Mouse (Mus musculus): Measurements from ENCODE around the gene Des.

The Des gene

DNA sequence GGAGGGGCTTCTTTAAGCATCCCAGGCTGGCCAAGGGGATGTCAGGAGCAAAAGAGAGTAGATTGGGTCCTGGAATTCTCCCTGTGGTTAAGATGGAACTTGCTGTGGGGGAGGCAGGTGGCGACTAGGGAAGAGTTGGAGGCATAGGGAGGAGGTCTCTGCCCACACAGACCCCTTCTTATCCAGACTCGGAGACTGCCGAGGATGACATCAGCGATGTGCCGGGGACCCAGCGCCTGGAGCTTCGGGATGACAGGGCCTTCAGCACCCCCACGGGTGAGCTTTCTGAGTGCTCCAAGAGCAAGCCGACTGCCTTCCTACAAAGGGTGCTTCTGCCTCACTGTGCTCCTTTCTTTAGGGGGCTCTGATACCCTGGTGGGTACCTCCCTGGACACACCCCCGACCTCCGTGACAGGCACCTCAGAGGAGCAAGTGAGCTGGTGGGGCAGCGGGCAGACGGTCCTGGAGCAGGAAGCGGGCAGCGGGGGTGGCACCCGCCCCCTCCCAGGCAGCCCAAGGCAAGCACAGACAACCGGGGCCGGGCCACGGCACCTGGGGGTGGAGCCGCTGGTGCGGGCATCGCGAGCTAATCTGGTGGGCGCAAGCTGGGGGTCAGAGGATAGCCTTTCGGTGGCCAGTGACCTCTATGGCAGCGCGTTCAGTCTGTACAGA is 24.5 kb downstream of the Des start:
- peak in 1 of 2 experiments; percentile 20 for DNase-seq (ENCODE audit: low spot score in 2 of 2)

DNA sequence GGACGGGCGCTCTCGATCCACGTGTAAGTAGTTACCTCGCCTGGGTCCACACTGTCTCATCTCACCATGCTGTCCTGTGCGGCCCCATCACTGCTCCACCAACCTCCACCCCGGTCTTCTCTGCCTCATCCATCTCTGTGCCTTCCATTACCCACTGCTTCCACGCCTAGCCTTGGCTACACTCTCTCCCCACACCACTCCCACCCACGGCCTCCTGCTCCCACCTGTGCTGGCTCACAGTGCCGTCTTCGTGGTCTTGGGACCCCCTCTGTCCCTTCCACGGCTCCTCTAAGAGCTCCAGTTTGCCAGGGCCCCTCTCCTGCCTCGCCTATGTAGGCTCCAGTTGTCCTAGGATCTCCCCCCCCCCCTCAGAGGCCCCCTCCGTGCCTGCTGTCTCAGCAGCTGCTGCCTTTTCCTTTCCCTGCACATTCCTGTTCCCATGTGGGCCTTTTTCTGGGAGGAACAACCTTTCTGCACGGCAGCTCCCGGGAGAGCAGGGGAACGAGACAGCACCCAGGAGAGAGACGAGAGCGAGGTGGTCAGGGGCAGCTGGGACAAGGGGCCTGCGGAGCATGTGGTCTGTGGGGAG is 25.1 kb downstream of the Des start:
- no peak for DNase-seq (ENCODE audit: low spot score in 2 of 2)

DNA sequence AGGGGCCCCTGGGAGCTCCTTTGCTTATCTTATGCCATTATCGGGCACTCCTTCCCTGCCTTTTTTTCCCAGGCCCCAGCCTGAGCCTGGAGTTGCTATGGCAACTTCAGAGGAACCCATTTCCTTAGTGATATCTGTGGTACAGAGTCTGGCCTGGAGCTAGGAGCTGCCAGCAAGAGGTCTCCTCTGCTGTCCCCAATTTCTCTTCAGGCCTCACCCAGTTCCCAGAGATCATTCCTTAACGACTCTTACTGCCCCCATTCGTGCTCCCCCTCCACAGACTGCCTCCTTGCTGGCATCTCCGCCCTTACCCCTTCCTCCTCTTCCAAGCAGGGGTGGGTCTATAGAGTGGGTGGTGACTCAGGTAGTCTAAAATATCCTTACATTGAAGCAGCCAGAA is 26.0 kb downstream of the Des start:
- no peak for DNase-seq (ENCODE audit: low spot score in 2 of 2)

DNA sequence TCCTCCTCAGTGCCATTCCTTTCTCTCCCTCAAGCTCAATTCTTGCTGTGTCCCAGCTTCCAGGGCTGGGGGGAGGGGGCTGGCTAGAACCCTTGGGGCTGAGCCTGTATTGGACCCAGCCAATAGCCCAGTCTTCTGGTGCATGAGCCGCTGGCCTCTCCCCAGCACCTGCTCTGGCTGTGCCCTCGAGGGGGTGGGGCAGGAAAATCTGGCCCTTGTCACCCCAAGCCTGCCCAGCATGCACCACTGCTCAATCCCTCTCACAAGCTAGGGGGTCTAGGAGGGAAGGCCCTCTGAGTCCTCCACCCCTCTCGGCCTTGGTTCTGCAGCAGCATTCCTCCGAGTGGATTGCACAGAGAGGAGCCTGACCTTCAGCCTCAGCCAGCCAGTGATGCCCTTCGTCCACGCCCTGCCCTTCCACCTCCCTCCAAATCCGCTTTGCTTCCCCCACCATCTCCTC is 27.4 kb downstream of the Des start:
- no peak for DNase-seq (ENCODE audit: low spot score in 2 of 2)

DNA sequence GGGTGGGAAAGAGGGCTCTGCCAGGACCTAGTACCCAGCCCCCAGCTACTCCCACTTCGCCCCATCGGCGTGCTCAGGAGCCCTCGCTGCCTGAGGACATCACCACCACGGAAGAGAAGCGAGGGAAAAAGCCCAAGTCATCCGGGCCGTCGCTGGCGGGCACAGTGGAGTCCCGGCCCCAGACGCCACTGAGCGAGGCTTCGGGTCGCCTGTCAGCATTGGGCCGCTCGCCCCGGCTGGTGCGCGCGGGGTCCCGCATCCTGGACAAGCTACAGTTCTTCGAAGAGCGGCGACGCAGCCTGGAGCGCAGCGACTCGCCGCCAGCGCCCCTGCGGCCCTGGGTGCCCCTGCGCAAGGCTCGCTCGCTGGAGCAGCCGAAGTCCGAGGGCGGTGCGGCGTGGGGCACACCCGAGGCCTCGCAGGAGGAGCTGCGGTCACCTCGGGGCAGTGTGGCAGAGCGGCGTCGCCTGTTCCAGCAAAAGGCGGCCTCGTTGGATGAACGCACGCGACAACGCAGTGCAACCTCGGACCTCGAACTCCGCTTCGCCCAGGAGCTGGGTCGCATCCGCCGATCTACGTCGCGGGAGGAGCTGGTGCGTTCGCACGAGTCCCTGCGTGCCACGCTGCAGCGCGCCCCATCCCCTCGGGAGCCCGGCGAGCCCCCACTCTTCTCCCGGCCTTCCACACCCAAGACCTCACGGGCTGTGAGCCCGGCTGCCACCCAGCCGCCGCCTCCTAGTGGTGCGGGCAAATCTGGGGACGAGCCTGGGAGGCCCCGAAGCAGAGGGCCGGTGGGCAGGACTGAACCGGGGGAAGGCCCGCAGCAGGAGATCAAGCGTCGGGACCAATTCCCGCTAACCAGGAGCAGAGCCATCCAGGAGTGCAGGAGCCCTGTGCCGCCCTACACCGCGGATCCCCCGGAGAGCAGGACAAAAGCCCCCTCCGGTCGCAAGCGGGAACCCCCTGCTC is 28.1 kb downstream of the Des start:
- no peak for DNase-seq (ENCODE audit: low spot score in 2 of 2)

DNA sequence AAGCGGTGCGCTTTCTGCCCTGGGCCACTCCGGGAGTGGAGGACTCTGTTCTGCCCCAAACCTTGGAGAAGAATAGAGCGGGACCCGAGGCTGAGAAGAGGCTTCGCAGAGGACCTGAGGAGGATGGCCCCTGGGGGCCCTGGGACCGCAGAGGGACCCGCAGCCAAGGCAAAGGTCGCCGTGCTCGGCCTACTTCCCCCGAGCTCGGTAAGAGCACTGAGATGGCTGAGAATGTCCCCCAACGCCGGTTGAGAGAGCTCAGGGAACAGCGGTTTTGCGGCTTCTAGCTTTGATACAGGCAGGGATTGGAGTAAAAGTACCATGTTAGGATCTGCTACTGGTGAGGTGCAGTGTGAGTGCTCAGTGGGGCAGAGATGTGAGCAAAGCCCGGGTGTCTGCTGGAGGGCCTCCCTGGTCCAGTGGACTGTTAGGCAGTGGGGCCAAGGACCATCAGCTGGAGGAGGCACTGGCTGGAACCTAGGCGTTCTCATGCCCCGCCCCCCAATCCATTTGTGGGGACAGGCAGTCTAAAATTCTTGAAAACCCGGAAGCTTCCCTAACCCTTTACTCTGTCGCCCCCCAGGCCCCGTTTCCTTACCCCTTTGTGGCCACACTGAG is 28.9 kb downstream of the Des start:
- DNase-seq (ENCODE audit: low spot score in 2 of 2): no peak

DNA sequence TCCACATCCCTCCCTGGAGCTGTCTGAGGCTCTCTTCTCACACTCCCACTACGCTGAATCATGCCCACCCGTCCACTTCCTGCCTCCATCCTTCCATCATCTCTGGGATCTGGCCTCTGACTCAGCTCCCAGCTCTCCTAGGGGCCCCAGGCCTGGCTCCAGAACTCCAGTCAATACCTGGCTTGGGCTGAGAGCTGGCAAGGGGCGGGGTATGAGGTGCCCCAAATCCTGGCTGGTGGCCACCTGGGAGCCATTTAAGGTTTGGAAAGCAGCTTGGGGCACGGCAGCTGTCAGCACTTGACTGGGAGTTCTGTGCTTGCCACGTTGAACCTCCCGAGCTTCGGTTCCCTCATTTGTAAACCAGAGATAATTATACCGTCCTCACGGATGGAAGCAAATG is 33.0 kb downstream of the Des start:
- peak in 1 of 2 experiments; percentile 25 for DNase-seq (ENCODE audit: low spot score in 2 of 2)

DNA sequence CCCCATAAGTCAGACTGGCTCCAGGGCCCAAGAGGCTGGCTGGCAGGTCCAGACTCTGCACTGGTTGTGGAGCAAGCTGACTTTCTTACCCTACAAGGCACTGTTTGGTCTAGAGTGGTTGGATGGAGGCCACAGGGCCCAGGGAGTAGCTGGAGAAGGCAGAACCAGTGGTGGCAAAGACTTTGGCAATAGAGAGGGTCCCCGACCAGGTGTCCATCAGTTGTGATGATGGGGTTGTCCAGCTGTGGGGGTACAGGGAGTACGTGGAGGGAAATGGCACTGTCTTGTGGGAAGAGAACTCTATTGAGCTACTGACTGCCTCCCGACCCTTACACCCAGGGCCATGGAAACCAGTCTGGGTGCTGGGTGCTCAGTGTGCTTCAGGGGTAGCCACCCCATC is 33.7 kb downstream of the Des start:
- no peak for DNase-seq (ENCODE audit: low spot score in 2 of 2)

DNA sequence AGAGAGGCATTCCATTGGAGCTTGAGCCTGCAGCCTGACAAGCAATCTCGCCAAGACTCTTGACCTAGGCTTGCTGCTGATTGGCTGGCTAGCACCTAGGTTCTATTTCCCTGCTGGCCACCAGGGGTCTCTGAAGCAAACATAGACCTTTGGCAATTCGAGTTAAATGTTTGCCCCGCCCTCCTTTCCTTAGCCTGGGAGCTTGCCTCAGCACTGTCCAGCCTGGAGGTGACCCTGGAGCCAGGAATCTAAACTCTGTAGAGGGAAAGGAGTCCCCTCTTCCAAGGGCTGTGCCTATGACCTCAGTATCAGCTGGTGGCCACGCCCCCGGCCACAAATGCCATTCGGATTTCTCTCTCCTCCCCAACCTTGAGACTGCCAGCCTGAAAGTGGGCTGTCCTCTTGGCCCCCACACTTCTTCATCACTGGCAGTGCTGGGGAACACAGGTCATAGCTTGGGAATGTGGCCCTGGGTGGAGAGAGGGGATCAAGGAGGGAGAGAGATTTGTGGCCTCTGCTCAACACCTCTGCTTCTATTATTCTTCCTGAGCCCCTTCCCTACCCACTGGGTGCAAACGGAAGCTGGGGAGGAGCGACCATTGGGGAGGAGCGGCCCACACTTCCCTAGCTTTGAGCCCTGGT is 38.8 kb downstream of the Des start:
- no peak for DNase-seq (ENCODE audit: low spot score in 2 of 2)

DNA sequence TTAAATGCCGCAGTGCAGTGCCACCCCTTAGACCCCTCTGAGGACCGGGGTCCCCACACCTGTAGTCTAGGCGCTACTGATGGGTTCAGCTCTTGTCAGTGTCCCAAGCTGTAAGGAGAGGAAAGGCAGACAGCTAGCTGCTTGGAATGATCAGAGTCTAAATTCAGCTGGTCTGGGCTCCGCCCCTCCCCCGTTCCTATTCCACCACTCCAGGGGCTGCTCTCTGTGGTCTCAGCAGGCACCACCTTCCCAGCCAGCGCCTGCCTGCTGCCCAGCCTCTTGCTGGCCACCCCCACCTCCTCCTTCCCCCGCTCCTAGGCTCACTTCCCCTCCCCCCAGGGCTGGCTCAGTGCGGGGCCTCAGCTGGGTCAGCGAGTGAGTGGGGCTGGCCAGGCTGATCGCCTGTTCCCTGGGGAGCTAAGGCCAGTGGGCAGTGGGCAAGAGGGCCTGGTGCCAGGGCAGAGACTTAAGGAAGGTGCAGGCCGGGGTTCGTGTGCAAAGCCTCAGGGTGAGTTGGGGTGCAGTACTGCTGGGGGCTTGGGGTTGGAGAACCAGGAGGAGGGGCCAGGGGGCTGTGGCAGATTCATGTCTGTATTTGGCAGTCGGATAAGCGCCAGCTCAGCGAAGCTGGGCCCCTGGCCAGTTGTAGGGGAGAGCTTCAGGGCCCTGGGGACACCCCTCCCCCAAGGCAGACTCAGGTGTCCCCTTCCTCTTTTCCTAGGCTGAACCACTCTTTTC is 39.8 kb downstream of the Des start:
- DNase-seq (ENCODE audit: low spot score in 2 of 2): no peak

DNA sequence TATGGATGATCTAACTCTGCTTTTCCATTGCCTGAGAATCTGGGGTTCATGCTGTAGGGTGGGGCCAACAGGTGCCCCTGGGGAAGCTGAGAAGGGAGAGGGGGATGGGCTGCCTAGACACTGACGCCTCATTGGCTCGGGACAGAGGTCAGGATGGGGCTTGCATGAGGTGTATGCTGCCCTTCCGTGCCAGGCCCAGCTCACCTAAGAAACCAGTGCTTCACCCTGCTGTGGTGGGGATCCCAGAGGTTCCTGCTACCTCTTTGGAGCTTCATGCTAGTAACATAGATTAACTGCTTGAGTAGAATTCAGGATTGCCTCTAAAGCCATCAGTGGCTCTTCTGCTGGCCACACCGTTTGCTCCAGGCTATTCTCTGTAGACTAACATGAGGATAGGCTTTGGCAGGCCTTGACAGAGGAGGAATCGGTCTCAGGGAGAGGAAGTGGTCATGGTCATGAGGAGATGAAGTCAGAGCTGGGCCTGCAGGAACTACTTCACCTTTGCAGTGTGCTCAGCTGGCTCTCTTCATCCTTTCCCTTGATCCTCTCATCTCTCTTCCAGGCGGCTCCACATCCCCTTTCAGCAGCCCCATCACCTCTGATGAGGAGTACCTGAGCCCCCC is 40.5 kb downstream of the Des start:
- no peak for DNase-seq (ENCODE audit: low spot score in 2 of 2)

DNA sequence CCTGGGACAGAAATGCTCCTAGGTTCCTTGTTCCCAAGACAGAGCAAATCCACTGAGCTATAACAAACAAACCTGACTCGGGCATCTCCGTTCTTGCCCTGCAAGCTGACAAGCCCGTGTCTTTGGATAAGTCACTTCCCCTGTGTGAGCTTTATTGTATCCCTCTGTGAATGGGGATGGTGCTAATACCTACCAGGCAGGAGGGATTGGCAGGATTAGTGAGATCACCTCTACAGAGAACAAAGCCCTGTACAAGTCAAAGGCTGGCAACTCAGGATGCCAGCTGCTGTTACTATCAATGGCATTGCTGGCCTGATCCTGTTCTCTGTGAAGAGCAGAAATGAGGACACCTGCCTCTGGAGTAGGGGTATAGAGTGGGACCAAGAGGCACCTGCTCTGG is 45.4 kb downstream of the Des start:
- DNase-seq (ENCODE audit: low spot score in 2 of 2): no peak

DNA sequence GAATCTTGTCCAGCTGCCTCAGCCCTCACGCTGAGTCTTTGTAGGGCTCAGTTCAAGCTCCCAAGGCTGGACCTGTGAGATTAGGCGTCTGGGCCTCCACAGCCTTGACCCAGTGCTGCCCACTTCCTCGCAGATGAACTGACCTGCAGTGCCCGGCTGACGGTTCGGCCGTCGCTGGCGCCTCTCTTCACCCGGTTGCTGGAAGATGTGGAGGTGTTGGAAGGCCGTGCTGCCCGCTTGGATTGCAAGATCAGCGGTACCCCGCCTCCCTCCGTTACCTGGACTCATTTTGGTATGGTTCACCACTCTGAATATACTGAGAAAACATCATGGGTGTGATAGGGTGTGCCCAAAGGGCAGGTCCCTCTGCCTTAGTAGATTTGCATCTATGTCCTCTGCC is 46.0 kb downstream of the Des start:
- no peak for DNase-seq (ENCODE audit: low spot score in 2 of 2)

DNA sequence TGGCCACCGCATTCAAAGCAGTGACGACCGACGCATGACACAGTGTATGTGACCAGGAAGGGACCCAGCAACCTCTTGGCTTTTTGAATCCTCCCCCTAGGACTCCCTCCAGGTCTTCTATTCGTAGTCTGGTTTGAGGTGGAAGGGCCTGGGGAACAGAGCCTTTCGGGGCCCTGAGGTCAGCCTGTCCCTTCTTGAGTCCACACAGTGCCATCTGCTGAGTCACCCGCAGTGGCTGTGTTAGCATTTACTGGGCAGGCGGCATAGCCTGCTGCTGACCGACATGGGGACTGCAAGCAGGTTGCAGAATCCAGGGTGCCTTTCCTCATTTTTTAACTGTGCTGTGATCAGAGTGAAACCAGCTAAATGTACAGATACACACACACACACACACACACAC is 46.9 kb downstream of the Des start:
- DNase-seq (ENCODE audit: low spot score in 2 of 2): no peak

DNA sequence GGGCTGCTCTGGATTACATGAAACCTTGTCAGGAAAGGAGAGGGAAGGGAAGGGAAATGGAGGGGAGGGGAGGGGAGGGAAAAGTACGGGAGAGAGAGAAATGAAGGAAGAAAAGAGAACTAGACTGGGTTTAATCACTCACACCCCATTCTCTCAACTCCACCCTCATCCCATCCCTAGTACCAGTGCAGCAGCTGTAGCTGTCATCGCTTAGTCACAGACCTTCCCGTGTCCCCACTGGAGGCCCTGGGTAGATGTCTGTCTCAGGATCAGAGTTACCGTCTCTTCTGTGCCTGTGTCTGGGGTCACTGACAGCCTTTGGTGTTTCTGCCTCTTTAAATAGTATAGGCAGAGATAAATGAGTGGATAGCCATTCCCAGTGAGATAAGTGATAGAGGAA is 48.1 kb downstream of the Des start:
- DNase-seq (ENCODE audit: low spot score in 2 of 2): no peak

DNA sequence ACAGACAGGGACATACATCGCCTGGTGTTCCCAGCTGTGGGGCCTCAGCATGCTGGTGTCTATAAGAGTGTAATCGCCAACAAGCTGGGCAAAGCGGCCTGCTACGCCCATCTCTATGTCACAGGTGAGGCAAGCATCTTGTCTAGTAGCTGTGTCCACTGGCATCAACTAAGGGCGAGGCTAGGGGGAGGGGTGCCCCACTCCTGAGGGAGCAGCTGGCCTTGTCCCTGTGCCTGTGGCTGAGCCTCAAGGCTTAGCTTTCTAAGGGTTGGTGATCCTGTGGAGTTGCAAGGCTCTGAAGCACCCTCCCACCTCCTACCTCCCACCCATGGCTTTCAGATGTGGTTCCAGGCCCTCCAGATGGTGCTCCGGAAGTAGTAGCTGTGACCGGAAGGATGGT is 49.8 kb downstream of the Des start:
- no peak for DNase-seq (ENCODE audit: low spot score in 2 of 2)

DNA sequence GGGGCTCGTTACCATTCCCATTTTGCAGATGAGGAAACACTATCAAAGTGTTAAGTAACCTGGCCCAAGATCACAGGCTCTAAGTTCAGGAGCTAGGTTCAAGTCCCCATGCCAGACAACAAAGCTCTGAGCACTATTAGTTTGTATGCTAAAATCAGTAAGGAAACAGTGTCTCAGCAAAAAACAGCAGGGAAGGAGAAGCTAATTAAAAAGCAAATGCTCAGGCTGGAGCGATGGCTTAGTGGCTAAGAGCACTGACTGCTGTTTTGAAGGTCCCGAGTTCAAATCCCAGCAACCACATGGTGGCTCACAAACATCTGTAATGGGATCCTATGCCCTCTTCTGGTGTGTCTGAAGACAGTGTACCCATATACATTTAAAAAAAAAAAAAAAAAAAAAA is 52.1 kb downstream of the Des start:
- no peak for DNase-seq (ENCODE audit: low spot score in 2 of 2)

DNA sequence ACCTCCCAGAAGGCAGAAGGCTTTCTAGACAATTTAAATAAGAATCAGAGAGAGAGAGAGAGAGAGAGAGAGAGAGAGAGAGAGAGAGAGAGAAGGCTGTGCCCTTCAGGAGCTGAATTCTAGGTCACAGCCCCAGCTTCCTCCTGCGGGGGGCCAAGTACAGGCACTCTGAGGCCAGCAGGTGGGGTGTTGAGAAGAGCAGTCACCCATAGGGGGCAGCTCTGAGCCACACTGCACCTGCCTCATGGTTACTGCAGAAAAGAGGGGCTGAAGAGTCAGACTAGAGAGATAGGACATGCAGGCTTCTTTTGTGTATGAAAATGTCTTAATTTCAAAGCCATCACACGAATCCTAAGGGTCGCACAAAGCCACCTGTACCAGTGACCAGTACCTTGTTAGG is 53.6 kb downstream of the Des start:
- DNase-seq (ENCODE audit: low spot score in 2 of 2): no peak

Data from frontal cortex, postnatal 25 days (tissue).